Mouse (Mus musculus) lung, embryonic 14.5 days (tissue): Measurements from ENCODE around the gene Dpp7. TPM values are rescaled to one million over a fixed set of nuclear protein-coding genes. Genes with fewer than 3 reads are reported as not detected.

Experiments
- ATAC-seq: fragments of 200-750 bp; cut with Nextera tagmentation; 2 replicates; pipeline ENCODE4 v1.8.0; 2017; ENCODE audit warnings: mild to moderate bottlenecking, moderate TSS enrichment, moderate library complexity; ENCODE audit not compliant: insufficient read depth
- DNase-seq: peaks from one replicate; pipeline ENCODE4 v3.0.0-alpha.2; 2015
- H3K27ac ChIP-seq: fragments of 300-500 bp; sonication (generic); 2 replicates; pipeline ENCODE4 v1.5.1; 2014; ENCODE audit warnings: low read depth, mild to moderate bottlenecking, moderate library complexity
- H3K27me3 ChIP-seq: fragments of 300-500 bp; sonication (generic); 2 replicates; pipeline ENCODE4 v1.6.1; 2014; ENCODE audit warnings: low read length, control low read depth; ENCODE audit not compliant: insufficient read depth
- H3K36me3 ChIP-seq: fragments of 300-500 bp; sonication (generic); 2 replicates; pipeline ENCODE4 v1.6.1; 2014; ENCODE audit warnings: control low read depth; ENCODE audit not compliant: insufficient read depth
- H3K4me1 ChIP-seq: fragments of 300-500 bp; sonication (generic); 2 replicates; pipeline ENCODE4 v1.6.1; 2014; ENCODE audit warnings: antibody characterized with exemption, control low read depth; ENCODE audit not compliant: insufficient read depth
- H3K4me2 ChIP-seq: fragments of 300-500 bp; sonication (generic); 2 replicates; pipeline ENCODE4 v1.6.1; 2014; ENCODE audit warnings: mild to moderate bottlenecking
- H3K4me3 ChIP-seq: fragments of 300-500 bp; sonication (generic); 2 replicates; pipeline ENCODE4 v1.5.1; 2014; ENCODE audit warnings: low read depth, low read length
- H3K9ac ChIP-seq: fragments of 300-500 bp; sonication (generic); 2 replicates; pipeline ENCODE4 v1.6.1; 2014
- H3K9me3 ChIP-seq: fragments of 300-500 bp; sonication (generic); 2 replicates; pipeline ENCODE4 v1.6.1; 2016; ENCODE audit warnings: low read depth, low read length, control low read depth
- CTCF ChIP-seq: IDR thresholded peaks from 2 replicates; pipeline ENCODE4 v1.5.1; 2016; ENCODE audit warnings: antibody characterized with exemption, low read depth
- WGBS: fragments of 180-500 bp; shearing (Covaris S2); extraction: QIAGEN DNeasy Blood & Tissue Kit; methylation state at CpG from one replicate; pipeline ENCODE4 v1.1.7; 2014; 5-methylcytosine and 5-hydroxymethylcytosine counted together
- polyA plus RNA-seq: library from polyadenylated mRNA; unstranded; fragments of >200 nt; fragmentation: Nextera tagmentation; extraction: Ambion mirVana; gene quantifications from 2 replicates; pipeline ENCODE4 v1.2.1, GENCODE M21; 2014

The Dpp7 gene
- polyA plus RNA-seq, 1 experiment from 2014 or later = 13.9 TPM

DNA sequence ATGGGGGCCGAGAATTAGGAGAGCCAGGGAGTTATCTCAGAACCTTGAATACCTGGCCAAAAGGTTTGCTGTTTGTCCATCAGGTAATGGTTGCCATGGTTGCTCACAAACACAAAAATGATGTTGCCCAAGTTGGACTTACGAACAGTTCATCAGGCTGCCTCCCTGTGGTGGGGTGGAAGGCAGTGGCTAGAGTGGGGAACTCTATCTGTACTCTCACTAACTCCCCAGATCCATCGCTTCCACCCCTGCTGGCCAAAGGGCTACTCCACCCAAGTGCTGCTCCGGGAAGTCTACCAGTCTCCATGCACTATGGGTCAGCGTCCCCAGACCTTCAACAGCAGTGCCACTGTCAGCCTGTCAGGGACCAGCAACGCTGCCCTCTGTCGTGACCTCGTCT, 42.9 kb upstream of the Dpp7 start, which contains the start of gene Npdc1:
Gene Npdc1, plus strand, starts transcription at position 301 of the 400 bp plus-strand sequence.
- ATAC-seq = no peak
- no peak for TF ChIP-seq CTCF
- WGBS = 56% methylated on average over 8 of the region's 8 CpGs

DNA sequence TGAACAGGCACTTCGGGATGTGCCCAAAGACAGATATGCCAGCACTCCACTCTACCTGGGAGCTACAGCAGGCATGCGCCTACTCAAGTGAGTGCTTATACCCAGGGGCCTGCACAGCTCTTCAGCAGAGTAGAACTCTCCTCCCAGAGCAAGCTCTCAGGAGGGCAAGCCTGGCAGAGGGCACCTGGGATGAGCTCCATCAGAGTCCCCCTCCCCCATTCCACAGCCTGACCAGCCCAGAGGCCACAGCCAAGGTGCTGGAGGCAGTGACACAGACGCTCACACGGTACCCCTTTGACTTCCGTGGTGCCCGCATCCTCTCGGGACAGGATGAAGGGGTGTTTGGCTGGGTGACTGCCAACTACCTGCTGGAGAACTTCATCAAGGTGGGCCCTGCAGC, 41.9 kb upstream of the Dpp7 start:
- H3K9ac ChIP-seq = no peak overlapping the region
- no peak overlapping the region for H3K4me3 ChIP-seq
- 0 out of 2 replicates have a peak, but pooled peaks cover 8% of the 10 kb centered on the region for H3K4me1 ChIP-seq
- ATAC-seq (no peak), DNase-seq (no peak)
- H3K27ac ChIP-seq = no peak overlapping the region
- no peaks in the 10 kb centered on the region for H3K9me3 ChIP-seq
- H3K36me3 ChIP-seq = no peaks in the 10 kb centered on the region
- WGBS = 86% methylated on average over 7 of the region's 7 CpGs
- no peak for TF ChIP-seq CTCF
- peaks cover 82% of the 10 kb centered on the region for H3K27me3 ChIP-seq
- H3K4me2 ChIP-seq = no peak overlapping the region

More for the DNA sequence above, 42.9 kb upstream of the Dpp7 start, which contains the start of gene Npdc1:
- Histone ChIP-seq H3K27ac (no peak within 1 kb of the TSS), H3K4me3 (no peak within 1 kb of the TSS), H3K27me3 (peaks cover 89% of the 10 kb centered on the region), H3K4me1 (0 out of 2 replicates have a peak, but pooled peaks cover 8% of the 10 kb centered on the region), H3K9me3 (no peaks in the 10 kb centered on the region), H3K4me2 (no peak within 1 kb of the TSS), H3K9ac (no peak within 1 kb of the TSS), H3K36me3 (no peaks in the 10 kb centered on the region)
- no peak for DNase-seq

DNA sequence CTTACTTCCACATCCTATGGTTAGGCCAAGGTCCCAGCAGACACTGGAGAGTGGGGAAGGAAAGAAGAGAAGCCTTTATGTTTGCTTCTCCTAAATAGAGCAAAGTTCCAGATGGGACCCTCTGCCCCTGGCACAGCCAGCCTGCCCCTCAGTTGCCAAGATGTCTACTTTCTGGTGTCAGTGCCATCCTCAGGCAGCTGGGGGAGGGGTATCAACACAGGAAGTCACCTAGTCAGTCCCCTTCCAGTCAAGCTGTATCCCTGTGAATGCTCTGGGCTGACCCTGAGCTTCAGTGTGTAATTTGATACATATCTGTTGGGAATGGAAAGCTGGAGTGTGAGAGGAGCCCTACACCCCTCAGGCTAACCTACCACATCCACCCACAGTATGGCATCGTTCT, 40.9 kb upstream of the Dpp7 start:
- Histone ChIP-seq H3K9ac (no peak overlapping the region), H3K4me3 (no peak overlapping the region), H3K27me3 (peaks cover 72% of the 10 kb centered on the region), H3K4me2 (no peak overlapping the region), H3K27ac (no peak overlapping the region), H3K36me3 (no peaks in the 10 kb centered on the region), H3K9me3 (no peaks in the 10 kb centered on the region), H3K4me1 (0 out of 2 replicates have a peak, but pooled peaks cover 8% of the 10 kb centered on the region)
- 50% methylated on average over 1 of the region's 1 CpGs for WGBS
- TF ChIP-seq CTCF = no peak
- DNase-seq (no peak), ATAC-seq (no peak)

DNA sequence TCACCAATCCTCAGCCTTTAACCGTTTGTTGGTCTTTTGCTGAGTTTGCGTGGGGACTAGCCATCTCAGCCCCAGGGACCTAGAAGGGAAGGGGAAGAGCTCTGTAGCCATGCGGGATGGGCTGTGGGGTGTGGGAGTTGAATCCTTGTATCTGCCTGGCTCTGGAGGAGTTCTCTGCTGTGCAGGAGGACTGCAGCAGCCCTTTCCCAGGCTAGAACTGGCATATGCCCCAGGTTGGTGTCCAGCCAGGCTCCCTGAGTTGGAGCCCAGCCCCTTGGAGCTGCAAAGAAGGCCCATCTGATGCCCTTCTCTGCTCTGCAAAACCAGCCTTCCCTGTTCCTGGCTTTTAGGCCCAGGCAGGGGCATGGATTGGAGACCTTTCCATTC, 40.4 kb upstream of the Dpp7 start:
- Histone ChIP-seq H3K4me2 (peak overlapping the region; percentile 76), H3K27me3 (peaks cover 68% of the 10 kb centered on the region), H3K9me3 (no peaks in the 10 kb centered on the region), H3K4me1 (0 out of 2 replicates have a peak, but pooled peaks cover 8% of the 10 kb centered on the region), H3K27ac (no peak overlapping the region), H3K4me3 (peak overlapping the region; percentile 36), H3K9ac (no peak overlapping the region), H3K36me3 (no peaks in the 10 kb centered on the region)
- no peak for TF ChIP-seq CTCF
- 34% methylated on average over 3 of the region's 3 CpGs for WGBS
- ATAC-seq (no peak), DNase-seq (no peak)

DNA sequence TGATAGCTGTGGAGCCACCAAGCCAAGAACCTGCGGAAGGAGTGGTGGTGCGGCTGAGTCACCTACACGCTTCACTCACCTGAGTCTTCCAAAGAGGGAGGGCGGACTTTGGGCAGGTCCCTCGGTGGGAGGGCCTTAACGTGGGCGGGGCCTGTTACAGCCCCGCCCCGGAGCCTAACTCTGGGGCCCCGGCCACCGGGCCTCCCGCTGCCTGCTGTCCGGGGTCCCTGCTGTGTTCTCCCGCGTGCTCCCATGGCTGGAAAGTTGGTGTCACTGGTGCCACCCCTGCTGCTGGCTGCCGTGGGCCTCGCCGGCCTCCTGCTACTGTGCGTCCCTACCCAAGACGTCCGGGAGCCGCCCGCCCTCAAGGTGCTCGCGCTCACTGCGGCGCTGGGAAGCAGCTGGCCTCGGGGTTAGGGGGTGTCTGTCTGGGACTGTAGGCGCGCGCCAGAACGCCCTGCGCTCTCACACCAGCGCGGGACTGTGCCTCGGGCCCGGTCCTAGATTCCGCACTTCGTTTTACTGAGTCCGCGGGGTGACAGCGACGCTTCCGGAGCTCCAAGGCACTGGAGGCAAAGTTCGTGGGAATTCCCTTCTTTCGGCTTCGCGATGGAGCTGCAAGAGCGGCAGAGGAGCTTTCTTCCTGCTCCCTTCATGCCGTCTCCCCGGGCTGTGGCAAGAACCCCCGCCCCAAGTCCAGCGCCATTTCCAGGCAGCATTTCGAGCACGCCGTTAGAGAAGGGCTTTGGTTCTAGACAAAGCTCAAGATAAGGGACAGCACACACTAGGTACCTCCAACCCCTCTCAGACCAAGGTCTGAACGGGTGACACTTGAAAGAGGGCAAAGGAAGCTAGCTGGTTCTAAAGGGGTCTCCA, 39.8 kb upstream of the Dpp7 start, which contains the start of gene Entpd2:
Gene Entpd2, plus strand, starts transcription at position 154 of the 876 bp plus-strand sequence.
- Histone ChIP-seq H3K4me2 (peak within 1 kb of the TSS; percentile 76), H3K9ac (peak within 1 kb of the TSS; percentile 36; the same call in 1 of the 2 replicates), H3K36me3 (no peaks in the 10 kb centered on the region), H3K27me3 (peaks cover 61% of the 10 kb centered on the region), H3K27ac (no peak within 1 kb of the TSS), H3K4me3 (peak within 1 kb of the TSS; percentile 36), H3K9me3 (no peaks in the 10 kb centered on the region), H3K4me1 (0 out of 2 replicates have a peak, but pooled peaks cover 8% of the 10 kb centered on the region)
- peak; percentile 29; the same call in 1 of the 2 replicates for TF ChIP-seq CTCF
- DNase-seq = peak; percentile 72
- 2% methylated on average over 57 of the region's 57 CpGs for WGBS
- peak; percentile 58 for ATAC-seq

DNA sequence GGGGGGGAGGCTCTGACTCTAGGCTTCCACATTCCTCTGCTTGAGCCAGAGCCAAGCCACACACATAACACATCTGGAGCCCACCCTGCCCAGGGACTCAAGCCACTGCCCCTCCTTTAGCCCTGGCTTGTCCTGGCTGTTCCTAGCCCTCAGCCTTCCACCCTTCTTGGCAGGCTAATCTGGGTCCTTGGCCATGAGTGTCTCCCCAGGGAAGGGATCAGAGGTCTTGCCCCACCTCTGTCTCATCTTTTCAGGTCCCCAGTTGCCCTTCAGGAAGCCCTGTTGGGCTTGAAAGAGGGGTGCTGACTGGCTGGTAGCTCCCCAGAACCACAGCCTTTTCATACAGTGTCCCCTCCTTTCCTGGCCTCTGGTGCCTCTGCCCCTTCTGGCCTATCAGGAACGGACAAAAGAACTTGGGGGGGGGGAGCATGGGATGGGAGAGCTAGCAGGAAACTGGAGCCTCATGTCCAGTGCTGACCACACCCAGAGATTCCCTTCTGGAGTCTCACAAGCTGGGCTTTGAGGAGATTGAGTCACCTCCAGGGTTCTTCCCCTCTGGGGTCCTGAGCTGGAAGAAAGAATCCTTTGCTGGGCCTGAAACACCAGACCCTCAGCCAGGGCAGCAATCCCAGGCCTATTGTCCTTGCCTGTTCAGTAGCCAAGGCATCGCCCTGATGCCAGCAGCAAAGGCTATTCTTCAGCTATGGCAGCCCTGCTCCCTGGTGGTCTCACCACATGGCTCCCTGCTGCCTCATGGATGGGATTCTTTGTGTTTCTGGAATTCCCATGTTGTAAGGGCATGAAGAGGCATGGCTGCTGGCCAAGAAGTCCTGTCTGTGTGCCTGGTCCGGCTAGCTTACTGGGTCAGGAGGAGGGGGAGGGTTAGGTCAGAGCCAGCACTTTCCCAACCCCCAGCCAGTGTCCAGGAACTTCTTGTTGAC, 38.4 kb upstream of the Dpp7 start:
- H3K9me3 ChIP-seq = no peaks in the 10 kb centered on the region
- no peak overlapping the region for H3K4me3 ChIP-seq
- no peak overlapping the region for H3K27ac ChIP-seq
- H3K9ac ChIP-seq = no peak overlapping the region
- WGBS = 37% methylated on average over 3 of the region's 3 CpGs
- ATAC-seq = peak; percentile 60; the same call in 1 of the 2 replicates
- H3K4me2 ChIP-seq = no peak overlapping the region
- DNase-seq = peak; percentile 39
- H3K36me3 ChIP-seq = no peaks in the 10 kb centered on the region
- 0 out of 2 replicates have a peak, but pooled peaks cover 8% of the 10 kb centered on the region for H3K4me1 ChIP-seq
- peaks cover 47% of the 10 kb centered on the region for H3K27me3 ChIP-seq
- no peak for TF ChIP-seq CTCF
